Mouse (Mus musculus) heart, adult 2 months (tissue): ENCODE data around the gene Hdac9.

Experiments used
- CTCF ChIP-seq: fragments of 200-600 bp; IDR thresholded peaks from 2 replicates; pipeline ENCODE4 v1.8.1; 2022; ENCODE audit warnings: antibody characterized with exemption, mild to moderate bottlenecking, moderate library complexity
- EP300 ChIP-seq: fragments of 200-500 bp; IDR thresholded peaks from 2 replicates; pipeline ENCODE4 v1.6.1; 2011; ENCODE audit warnings: low read depth, low read length, control low read depth; ENCODE audit not compliant: insufficient read depth

DNA sequence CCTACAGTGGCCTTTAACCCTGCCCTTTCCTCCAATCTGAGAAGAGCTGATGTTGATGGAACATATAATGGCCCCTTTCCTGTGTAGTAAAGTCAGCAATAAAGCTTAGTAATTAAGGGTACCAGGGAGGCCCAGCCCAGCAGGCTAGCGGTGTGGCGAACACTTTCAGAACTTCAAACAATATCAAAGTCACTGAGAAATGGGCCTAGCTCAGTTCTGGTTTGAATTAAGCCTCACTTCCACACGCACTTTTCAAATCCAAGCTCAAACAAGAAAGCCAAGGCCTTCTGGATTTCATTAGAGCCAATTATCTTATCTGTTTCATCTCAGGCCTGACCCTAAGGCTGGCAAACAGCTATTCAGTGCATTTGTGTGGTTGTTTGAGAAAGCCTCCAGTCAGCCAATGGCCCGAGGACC is 716.9 kb downstream of the Hdac9 start:
- TF ChIP-seq CTCF (no peak), EP300 (no peak)
